Mouse (Mus musculus) forebrain, embryonic 11.5 days (tissue): ENCODE measurements around the gene Taf9. TPM values are rescaled to one million over a fixed set of nuclear protein-coding genes. Genes with fewer than 3 reads are reported as not detected.

Experiments used
- ATAC-seq: fragments of 200-750 bp; cut with Nextera tagmentation; replicated peaks from 2 replicates; pipeline ENCODE4 v1.8.0; 2017; ENCODE audit warnings: moderate TSS enrichment; ENCODE audit not compliant: low FRiP score
- DNase-seq: peaks from one replicate; pipeline ENCODE4 v3.0.0-alpha.2; 2017; ENCODE audit warnings: low spot score
- H3K27ac ChIP-seq: fragments of 300-500 bp; sonication (generic); 2 replicates; pipeline ENCODE4 v1.5.1; 2014; ENCODE audit warnings: low read depth, low read length
- H3K27me3 ChIP-seq: fragments of 300-500 bp; sonication (generic); 2 replicates; pipeline ENCODE4 v1.6.1; 2014; ENCODE audit warnings: mild to moderate bottlenecking, low read length, mixed read lengths; ENCODE audit not compliant: control insufficient read depth, insufficient read depth
- H3K36me3 ChIP-seq: fragments of 300-500 bp; sonication (generic); 2 replicates; pipeline ENCODE4 v1.6.1; 2014; ENCODE audit warnings: mild to moderate bottlenecking, low read length, moderate library complexity, mixed read lengths; ENCODE audit not compliant: control insufficient read depth, insufficient read depth
- H3K4me1 ChIP-seq: fragments of 300-500 bp; sonication (generic); replicated peaks from 2 replicates; pipeline ENCODE4 v1.6.1; 2014; ENCODE audit warnings: low read length, mixed read lengths; ENCODE audit not compliant: control insufficient read depth, insufficient read depth
- H3K4me2 ChIP-seq: fragments of 300-500 bp; sonication (generic); 2 replicates; pipeline ENCODE4 v1.6.1; 2014; ENCODE audit warnings: low read depth, mild to moderate bottlenecking, low read length, moderate library complexity, mixed read lengths; ENCODE audit not compliant: severe bottlenecking
- H3K4me3 ChIP-seq: fragments of 300-500 bp; sonication (generic); 2 replicates; pipeline ENCODE4 v1.5.1; 2014; ENCODE audit warnings: low read depth, low read length
- H3K9ac ChIP-seq: fragments of 300-500 bp; sonication (generic); 2 replicates; pipeline ENCODE4 v1.6.1; 2014; ENCODE audit warnings: low read length
- H3K9me3 ChIP-seq: fragments of 300-500 bp; sonication (generic); 2 replicates; pipeline ENCODE4 v1.6.1; 2016; ENCODE audit warnings: low read length, mixed read lengths; ENCODE audit not compliant: control insufficient read depth
- WGBS: fragments of 180-500 bp; shearing (Covaris S2); extraction: QIAGEN DNeasy Blood & Tissue Kit; methylation state at CpG from one replicate; pipeline ENCODE4 v1.1.7; 2014; 5-methylcytosine and 5-hydroxymethylcytosine counted together
- polyA plus RNA-seq: library from polyadenylated mRNA; unstranded; fragments of >200 nt; fragmentation: Nextera tagmentation; extraction: Ambion mirVana; gene quantifications from 2 replicates; pipeline ENCODE4 v1.2.1, GENCODE M21; 2014

Taf9 gene
- polyA plus RNA-seq, 1 experiment from 2014 or later = 22.6 TPM

GRCm38 (mm10) chr13:100650550-100651438 is 585 bp upstream of the Taf9 start, which contains the start of the genes Ak6 and Rad17:
Gene Ak6, plus strand, starts transcription at chr13:100650979.
Gene Rad17, minus strand, starts transcription at chr13:100651051.
- WGBS = under 1% methylated on average over 71 of the region's 73 CpGs
- peak within 1 kb of the TSS; percentile 97 for H3K27ac ChIP-seq
- H3K27me3 ChIP-seq = no peaks in the 10 kb centered on the region
- peak; percentile 98 for ATAC-seq
- DNase-seq = peak; percentile 96
- peak within 1 kb of the TSS; percentile 93 for H3K9ac ChIP-seq
- peak within 1 kb of the TSS; percentile 85 for H3K4me2 ChIP-seq
- H3K4me1 ChIP-seq = peaks cover 4% of the 10 kb centered on the region
- no peaks in the 10 kb centered on the region; the same call in 1 of the 2 replicates for H3K36me3 ChIP-seq
- no peaks in the 10 kb centered on the region for H3K9me3 ChIP-seq
- peak within 1 kb of the TSS; percentile 93 for H3K4me3 ChIP-seq

- Histone ChIP-seq H3K4me2 (no peak overlapping the region), H3K36me3 (no peaks in the 10 kb centered on the region), H3K27ac (no peak overlapping the region), H3K4me3 (no peak overlapping the region), H3K9ac (no peak overlapping the region), H3K4me1 (no peaks in the 10 kb centered on the region), H3K9me3 (no peaks in the 10 kb centered on the region), H3K27me3 (no peaks in the 10 kb centered on the region)
- WGBS = 94% methylated on average over 5 of the region's 5 CpGs
- no peak for DNase-seq
- ATAC-seq = no peak
Observed at GRCm38 (mm10) chr13:100658091-100658490, 6.7 kb downstream of the Taf9 start.

- no peaks in the 10 kb centered on the region for H3K27me3 ChIP-seq
- H3K4me1 ChIP-seq = no peaks in the 10 kb centered on the region
- H3K36me3 ChIP-seq = no peaks in the 10 kb centered on the region
- 51% methylated on average over 4 of the region's 4 CpGs for WGBS
- H3K9me3 ChIP-seq = no peaks in the 10 kb centered on the region
- no peak overlapping the region for H3K4me2 ChIP-seq
- H3K4me3 ChIP-seq = no peak overlapping the region
- ATAC-seq = peak; percentile 55; the same call in 1 of the 2 replicates
- peak; percentile 80 for DNase-seq
- no peak overlapping the region for H3K9ac ChIP-seq
- H3K27ac ChIP-seq = no peak overlapping the region
Observed at GRCm38 (mm10) chr13:100659864-100660456, 8.6 kb downstream of the Taf9 start.

- peak within 1 kb of the TSS; percentile 57 for H3K4me3 ChIP-seq
- 0 out of 2 replicates have a peak within 1 kb of the TSS, but pooled peaks have one; percentile 18 for H3K27ac ChIP-seq
- 1% methylated on average over 44 of the region's 44 CpGs for WGBS
- no peaks in the 10 kb centered on the region for H3K9me3 ChIP-seq
- no peaks in the 10 kb centered on the region for H3K27me3 ChIP-seq
- peak within 1 kb of the TSS; percentile 86 for H3K4me2 ChIP-seq
- DNase-seq = peak; percentile 75
- H3K36me3 ChIP-seq = peaks cover 3% of the 10 kb centered on the region; the same call in 1 of the 2 replicates
- ATAC-seq = peak; percentile 77
- peak within 1 kb of the TSS; percentile 57 for H3K9ac ChIP-seq
- no peaks in the 10 kb centered on the region for H3K4me1 ChIP-seq
Observed at GRCm38 (mm10) chr13:100669291-100670022, 18.1 kb downstream of the Taf9 start, which contains the start of gene Ccdc125. Gene Ccdc125, plus strand, starts transcription at chr13:100669717.

GRCm38 (mm10) chr13:100670181-100670741 is 18.9 kb downstream of the Taf9 start:
- H3K36me3 ChIP-seq = peaks cover 3% of the 10 kb centered on the region; the same call in 1 of the 2 replicates
- no peak overlapping the region for H3K27ac ChIP-seq
- H3K4me1 ChIP-seq = no peaks in the 10 kb centered on the region
- no peak for DNase-seq
- peak overlapping the region; percentile 57; the same call in 1 of the 2 replicates for H3K9ac ChIP-seq
- H3K27me3 ChIP-seq = no peaks in the 10 kb centered on the region
- H3K4me3 ChIP-seq = peak overlapping the region; percentile 57
- no peaks in the 10 kb centered on the region for H3K9me3 ChIP-seq
- ATAC-seq = no peak
- peak overlapping the region; percentile 86; the same call in 1 of the 2 replicates for H3K4me2 ChIP-seq
- 63% methylated on average over 9 of the region's 9 CpGs for WGBS

- H3K4me3 ChIP-seq = no peak overlapping the region
- H3K36me3 ChIP-seq = no peaks in the 10 kb centered on the region
- H3K27ac ChIP-seq = no peak overlapping the region
- DNase-seq = peak; percentile 42
- no peaks in the 10 kb centered on the region for H3K4me1 ChIP-seq
- WGBS = 89% methylated on average over 15 of the region's 15 CpGs
- H3K4me2 ChIP-seq = no peak overlapping the region
- no peak for ATAC-seq
- no peaks in the 10 kb centered on the region for H3K9me3 ChIP-seq
- no peaks in the 10 kb centered on the region for H3K27me3 ChIP-seq
- H3K9ac ChIP-seq = no peak overlapping the region
Observed at GRCm38 (mm10) chr13:100675936-100676635, 24.7 kb downstream of the Taf9 start.

GRCm38 (mm10) chr13:100681615-100682014 is 30.2 kb downstream of the Taf9 start:
- ATAC-seq (no peak), DNase-seq (no peak)
- H3K4me1 ChIP-seq = no peaks in the 10 kb centered on the region
- WGBS = 89% methylated on average over 8 of the region's 8 CpGs
- H3K27me3 ChIP-seq = no peaks in the 10 kb centered on the region
- no peak overlapping the region for H3K4me3 ChIP-seq
- H3K27ac ChIP-seq = no peak overlapping the region
- H3K36me3 ChIP-seq = no peaks in the 10 kb centered on the region
- H3K9ac ChIP-seq = no peak overlapping the region
- H3K4me2 ChIP-seq = no peak overlapping the region
- H3K9me3 ChIP-seq = no peaks in the 10 kb centered on the region
